Mouse (Mus musculus) CH12.LX (cell line): Measurements from ENCODE around the gene Fer1l5. TPM values are rescaled to one million over a fixed set of nuclear protein-coding genes. Genes with fewer than 3 reads are reported as not detected.

ENCODE experiments used
- DNase-seq: peaks from one replicate; pipeline ENCODE4 v3.0.0-alpha.2; 2013; ENCODE audit errors: extremely low read depth
- H3K27ac ChIP-seq: 2 replicates; pipeline ENCODE4 v1.5.1; 2012; ENCODE audit warnings: low read depth, mild to moderate bottlenecking, control low read depth, moderate library complexity; ENCODE audit not compliant: insufficient read depth
- H3K27me3 ChIP-seq: replicated peaks from 2 replicates; pipeline ENCODE3; 2012; ENCODE audit warnings: inconsistent platforms
- H3K36me3 ChIP-seq, 2 experiments: replicated peaks in 1 of 2; 2 replicates each; pipeline versions ENCODE3 to v1.6.1; 2012; ENCODE audit warnings: inconsistent platforms in 1 of 2, low read length in 1 of 2, mild to moderate bottlenecking in 1 of 2, mixed read lengths in 1 of 2, moderate library complexity in 1 of 2; ENCODE audit not compliant: control insufficient read depth in 1 of 2, insufficient read depth in 1 of 2
- H3K4me1 ChIP-seq, 2 experiments: 2 replicates each; pipeline ENCODE4 v1.6.1; 2012; ENCODE audit warnings: inconsistent platforms in 1 of 2, moderate library complexity in 1 of 2; ENCODE audit not compliant: insufficient read depth in 2 of 2, control insufficient read depth in 1 of 2
- H3K4me2 ChIP-seq: 2 replicates; pipeline ENCODE4 v1.6.1; 2012; ENCODE audit warnings: low read depth, mild to moderate bottlenecking, control low read depth; ENCODE audit not compliant: poor library complexity, insufficient read depth, severe bottlenecking
- H3K4me3 ChIP-seq, 3 experiments: fragments of 150-350 bp in 1 of 3; sonication (generic) in 1 of 3; replicated peaks in 1 of 3; 2 replicates each; pipeline versions ENCODE3 to v1.5.1; 2011 to 2012; ENCODE audit warnings: low read depth in 2 of 3, low read length in 2 of 3, mild to moderate bottlenecking in 2 of 3, moderate library complexity in 2 of 3, control low read depth in 1 of 3, improper control_type of control experiment in 1 of 3, inconsistent platforms in 1 of 3, mixed read lengths in 1 of 3; ENCODE audit not compliant: poor library complexity in 1 of 3
- H3K79me2 ChIP-seq: replicated peaks from 2 replicates; pipeline ENCODE4 v1.6.1; 2012; ENCODE audit warnings: mild to moderate bottlenecking, moderate library complexity; ENCODE audit not compliant: control insufficient read depth, poor library complexity, insufficient read depth, severe bottlenecking; ENCODE audit errors: extremely low read depth
- H3K9ac ChIP-seq: 2 replicates; pipeline ENCODE4 v1.6.1; 2012; ENCODE audit warnings: low read depth, mild to moderate bottlenecking, control low read depth, moderate library complexity; ENCODE audit not compliant: insufficient read depth
- H3K9me3 ChIP-seq: replicated peaks from 2 replicates; pipeline ENCODE3; 2012; ENCODE audit warnings: low read length, inconsistent platforms, mixed read lengths
- CHD2 ChIP-seq: IDR thresholded peaks from 2 replicates; pipeline ENCODE4 v1.6.1; 2011; ENCODE audit warnings: low read length, improper control_type of control experiment
- CTCF ChIP-seq, 2 experiments: IDR thresholded peaks in 1 of 2; conservative IDR thresholded peaks in 1 of 2; 2 replicates each; pipeline ENCODE4 v1.5.1; 2011 to 2012; ENCODE audit warnings: low read depth in 2 of 2, low read length in 2 of 2, improper control_type of control experiment in 1 of 2, inconsistent platforms in 1 of 2, mild to moderate bottlenecking in 1 of 2, moderate library complexity in 1 of 2
- E2F4 ChIP-seq: IDR thresholded peaks from 2 replicates; pipeline ENCODE4 v1.6.1; 2011; ENCODE audit warnings: low read depth, low read length, improper control_type of control experiment; ENCODE audit not compliant: insufficient replicate concordance
- ELF1 ChIP-seq: IDR thresholded peaks from 2 replicates; pipeline ENCODE4 v1.6.1; 2014; ENCODE audit warnings: low read depth, mild to moderate bottlenecking, inconsistent platforms, low read length, improper control_type of control experiment
- EP300 ChIP-seq: IDR thresholded peaks from 2 replicates; pipeline ENCODE4 v1.6.1; 2011; ENCODE audit warnings: low read length, improper control_type of control experiment
- ETS1 ChIP-seq: conservative IDR thresholded peaks from 2 replicates; pipeline ENCODE4 v1.6.1; 2012; ENCODE audit warnings: low read depth, mild to moderate bottlenecking, inconsistent platforms, low read length, improper control_type of control experiment, moderate library complexity
- HCFC1 ChIP-seq: IDR thresholded peaks from 2 replicates; pipeline ENCODE4 v1.6.1; 2012; ENCODE audit warnings: low read depth, mild to moderate bottlenecking, inconsistent platforms, low read length, improper control_type of control experiment
- IRF4 ChIP-seq: IDR thresholded peaks from 2 replicates; pipeline ENCODE4 v1.6.1; 2014; ENCODE audit warnings: low read depth, mild to moderate bottlenecking, inconsistent platforms, low read length, improper control_type of control experiment
- JUND ChIP-seq: conservative IDR thresholded peaks from 2 replicates; pipeline ENCODE4 v1.6.1; 2011; ENCODE audit warnings: low read depth, low read length, improper control_type of control experiment
- MXI1 ChIP-seq: IDR thresholded peaks from 2 replicates; pipeline ENCODE4 v1.6.1; 2011; ENCODE audit warnings: mild to moderate bottlenecking, low read depth, low read length, improper control_type of control experiment
- NELFE ChIP-seq: IDR thresholded peaks from 2 replicates; pipeline ENCODE4 v1.6.1; 2011; ENCODE audit warnings: low read depth, low read length, improper control_type of control experiment
- NRF1 ChIP-seq: IDR thresholded peaks from 2 replicates; pipeline ENCODE4 v1.6.1; 2014; ENCODE audit warnings: low read depth, mild to moderate bottlenecking, inconsistent platforms, low read length, improper control_type of control experiment, moderate library complexity
- PAX5 ChIP-seq: IDR thresholded peaks from 2 replicates; pipeline ENCODE4 v1.6.1; 2012; ENCODE audit warnings: low read length, inconsistent platforms, mixed read lengths
- POLR2A ChIP-seq: IDR thresholded peaks from 2 replicates; pipeline ENCODE4 v1.6.1; 2011; ENCODE audit warnings: low read depth, mild to moderate bottlenecking, improper control_type of control experiment, low read length
- RAD21 ChIP-seq: IDR thresholded peaks from 2 replicates; pipeline ENCODE4 v1.6.1; 2011; ENCODE audit warnings: low read depth, mild to moderate bottlenecking, low read length, improper control_type of control experiment, moderate library complexity
- RCOR1 ChIP-seq: conservative IDR thresholded peaks from 2 replicates; pipeline ENCODE4 v1.6.1; 2012; ENCODE audit warnings: low read depth, mild to moderate bottlenecking, inconsistent platforms, low read length, improper control_type of control experiment
- TBP ChIP-seq: conservative IDR thresholded peaks from 2 replicates; pipeline ENCODE4 v1.6.1; 2011; ENCODE audit warnings: low read depth, low read length, improper control_type of control experiment
- USF2 ChIP-seq: conservative IDR thresholded peaks from 2 replicates; pipeline ENCODE4 v1.6.1; 2011; ENCODE audit warnings: low read depth, low read length, improper control_type of control experiment
- ZMIZ1 ChIP-seq: IDR thresholded peaks from 2 replicates; pipeline ENCODE4 v1.6.1; 2012; ENCODE audit warnings: low read depth, mild to moderate bottlenecking, inconsistent platforms, low read length, improper control_type of control experiment
- ZNF384 ChIP-seq: IDR thresholded peaks from 2 replicates; pipeline ENCODE4 v1.6.1; 2012; ENCODE audit warnings: low read depth, low read length, improper control_type of control experiment, inconsistent platforms
- dilution Hi-C: fragments of 300-500 bp; cut with MboI; formaldehyde crosslinking; loops from 2 replicates; pipeline ENCODE4 v1.14.3; 2020; ENCODE audit warnings: low sequenced_read_pairs; ENCODE audit not compliant: extremely low pct_unique_long_range_greater_than_20kb, extremely low pct_ligation_motif_present
- in situ Hi-C: fragments of 300-500 bp; cut with MboI; formaldehyde crosslinking; loops from 3 replicates; pipeline ENCODE4 v1.14.3; 2019; ENCODE audit warnings: low sequenced_read_pairs, low pct_ligation_motif_present, low pct_unique_long_range_greater_than_20kb, mixed read lengths
- polyA plus RNA-seq: library from polyadenylated mRNA; unstranded; fragments of >175 nt; gene quantifications from 2 replicates; pipeline ENCODE4 v1.2.1, GENCODE M21; 2012; ENCODE audit warnings: low read depth; ENCODE audit not compliant: insufficient read length
- total RNA-seq, 2 experiments: library from RNA; depleted of rRNA; stranded (reverse); fragments of 300-350 nt in 1 of 2; fragments of >200 nt in 1 of 2; gene quantifications; 2 replicates each; pipeline ENCODE4 v1.2.3; 2012 to 2014

Fer1l5 gene
- total RNA-seq (2012; rRNA removed) (0.08 TPM in 1 of 2 replicates, not detected in the other), total RNA-seq (2014; rRNA removed) (not detected in 2 replicates), polyA plus RNA-seq (0.85 and 1.2 TPM in 2 replicates)

- no peak for TF ChIP-seq RCOR1
- no peak for TF ChIP-seq USF2
- no peak for TF ChIP-seq ZMIZ1
- TF ChIP-seq E2F4, result no peak
- no peak for TF ChIP-seq NRF1
- TF ChIP-seq JUND, result no peak
- no peak for TF ChIP-seq CHD2
- no peak for TF ChIP-seq MXI1
- TF ChIP-seq NELFE, result no peak
- no peak for TF ChIP-seq HCFC1
- no peak for TF ChIP-seq EP300
- no peak for TF ChIP-seq ZNF384
- no peak for TF ChIP-seq ELF1
- no peak for TF ChIP-seq RAD21
- H3K79me2 ChIP-seq, result peaks cover 16% of the 10 kb centered on the region
- peaks cover 7 to 8% of the 10 kb centered on the region in 2 experiments for H3K4me1 ChIP-seq
- in situ Hi-C loops (no loop called here), dilution Hi-C loops (no loop called here)
- H3K27me3 ChIP-seq, result peaks cover under 1% of the 10 kb centered on the region
- H3K36me3 ChIP-seq, result peaks cover 0 to 4% of the 10 kb centered on the region in 2 experiments
- H3K4me2 ChIP-seq, result no peak within 1 kb of the TSS
- H3K9me3 ChIP-seq, result peaks cover 2% of the 10 kb centered on the region
- DNase-seq, result no peak
- H3K27ac ChIP-seq, result no peak within 1 kb of the TSS
- no peak within 1 kb of the TSS for H3K4me3 ChIP-seq
- no peak within 1 kb of the TSS for H3K9ac ChIP-seq
These were observed at the start of gene Fer1l5 for GRCm38 (mm10) chr1:36371934-36372845. Fer1l5 (plus strand) TSS chr1:36372291.

GRCm38 (mm10) chr1:36323076-36323475 is 49.0 kb upstream of the Fer1l5 start:
- Histone ChIP-seq H3K4me3 (no peak overlapping the region), H3K4me1 (peaks cover 9 to 13% of the 10 kb centered on the region in 2 experiments), H3K27ac (no peak overlapping the region), H3K79me2 (no peaks in the 10 kb centered on the region), H3K27me3 (no peaks in the 10 kb centered on the region), H3K4me2 (no peak overlapping the region), H3K9ac (no peak overlapping the region), H3K36me3 (peaks cover 36 to 62% of the 10 kb centered on the region in 2 experiments), H3K9me3 (no peaks in the 10 kb centered on the region)
- in situ Hi-C loops, result loop anchor here (10.0 kb wide), 1 partner anchor 152 kb away; the partner anchor contains the start of gene Cnnm4
- dilution Hi-C loops, result no loop called here
- DNase-seq, result no peak
- no peak for TF ChIP-seq ETS1
- TF ChIP-seq EP300, result no peak
- TF ChIP-seq PAX5, result no peak
- no peak for TF ChIP-seq HCFC1
- no peak for TF ChIP-seq POLR2A
- no peak for TF ChIP-seq ZMIZ1
- no peak for TF ChIP-seq IRF4
- TF ChIP-seq CTCF (conservative IDR thresholded peaks at IDR 0.05 in 1 of 2, IDR thresholded peaks at IDR 0.05 in 1 of 2; ENCODE audit: low read depth in 2 of 2, low read length in 2 of 2), result no peak
- TF ChIP-seq TBP, result no peak
